Mouse (Mus musculus): ENCODE data around the gene Gm21663.
"Not testable (repeated sequence)": the region's sequence is repeated elsewhere in the genome, so short reads cannot be mapped to it uniquely, and the experiment has no call there.

Gm21663 gene

GRCm38 (mm10) chr5:25942281-25942680 lies at the start of gene Gm21663:
Gene Gm21663, minus strand, starts transcription at chr5:25942381.
- DNase-seq (ENCODE audit: low read depth): not testable (repeated sequence)

GRCm38 (mm10) chr5:25988550-25988949 lies 46.4 kb upstream of the Gm21663 start, which contains the start of gene Gm21698:
Gene Gm21698, minus strand, starts transcription at chr5:25988650.
- not testable (repeated sequence) for DNase-seq (ENCODE audit: low read depth)

DNA sequence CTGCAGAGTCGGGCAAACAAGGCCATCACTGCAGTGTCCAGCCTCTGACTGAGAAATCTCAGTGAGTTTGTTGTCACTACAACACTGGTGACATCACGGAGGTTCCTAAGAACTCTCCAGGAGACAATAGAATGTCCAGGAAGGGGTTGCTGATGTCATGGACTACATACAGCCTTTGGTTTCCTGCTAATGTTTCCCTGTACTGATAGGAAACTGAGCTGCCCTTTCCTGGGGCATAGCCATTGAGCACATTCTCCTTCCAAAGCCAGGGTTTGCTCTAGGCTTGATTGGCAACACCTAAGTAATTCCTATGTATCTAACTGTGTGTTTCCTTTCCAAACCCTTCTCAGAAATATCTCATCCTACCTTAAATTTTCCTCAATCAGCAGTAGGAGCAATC lies 30.4 kb upstream of the Gm21663 start, which contains the start of gene Gm21680:
Gm21680 (minus strand) TSS at position 101 of the 400 bp plus-strand sequence.
- not testable (repeated sequence) for DNase-seq (ENCODE audit: low read depth)

DNA sequence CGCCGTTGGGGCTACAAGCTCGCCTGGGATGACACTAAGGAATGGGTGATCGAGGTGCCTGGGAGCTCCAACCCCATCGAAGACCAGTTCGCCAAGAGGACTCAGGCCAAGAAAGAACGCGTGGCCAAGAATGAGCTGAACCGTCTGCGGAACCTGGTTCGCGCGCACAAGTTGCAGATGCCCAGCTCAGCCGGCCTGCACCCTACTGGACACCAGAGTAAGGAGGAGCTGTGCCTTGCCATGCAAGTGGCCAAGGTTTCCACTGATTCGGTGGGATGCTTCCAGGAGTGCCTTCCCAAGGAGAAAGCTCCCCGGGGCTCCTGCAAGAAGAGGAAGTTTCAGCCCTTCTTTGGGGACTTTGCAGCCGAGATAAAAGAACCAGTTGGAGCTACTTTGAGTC lies 14.9 kb upstream of the Gm21663 start:
- DNase-seq (ENCODE audit: low read depth): not testable (repeated sequence)

DNA sequence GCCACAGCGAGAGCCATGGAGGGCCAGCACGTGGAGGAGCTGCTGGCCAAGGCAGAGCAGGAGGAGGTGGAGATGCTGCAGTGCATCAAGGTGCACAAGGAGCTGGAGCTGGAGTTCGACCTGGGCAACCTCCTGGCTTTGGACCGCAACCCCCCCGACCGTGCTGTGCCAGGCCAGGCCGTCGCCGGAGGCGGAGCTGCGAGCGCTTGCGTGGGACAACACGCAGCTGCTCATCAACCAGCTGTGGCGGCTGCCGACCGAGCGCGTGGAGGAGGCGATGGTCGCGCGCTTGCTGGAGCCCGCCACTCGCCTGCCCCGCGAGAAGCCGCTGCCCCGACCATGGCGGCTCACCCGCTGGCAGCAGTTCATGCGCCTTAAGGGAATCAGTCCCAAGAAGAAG lies 14.4 kb upstream of the Gm21663 start:
- DNase-seq (ENCODE audit: low read depth): not testable (repeated sequence)

- not testable (repeated sequence) for DNase-seq (ENCODE audit: low read depth)
Measured at GRCm38 (mm10) chr5:25954317-25954716, 12.1 kb upstream of the Gm21663 start, which contains the start of gene Gm21671. Gene Gm21671, minus strand, starts transcription at chr5:25954417.

DNA sequence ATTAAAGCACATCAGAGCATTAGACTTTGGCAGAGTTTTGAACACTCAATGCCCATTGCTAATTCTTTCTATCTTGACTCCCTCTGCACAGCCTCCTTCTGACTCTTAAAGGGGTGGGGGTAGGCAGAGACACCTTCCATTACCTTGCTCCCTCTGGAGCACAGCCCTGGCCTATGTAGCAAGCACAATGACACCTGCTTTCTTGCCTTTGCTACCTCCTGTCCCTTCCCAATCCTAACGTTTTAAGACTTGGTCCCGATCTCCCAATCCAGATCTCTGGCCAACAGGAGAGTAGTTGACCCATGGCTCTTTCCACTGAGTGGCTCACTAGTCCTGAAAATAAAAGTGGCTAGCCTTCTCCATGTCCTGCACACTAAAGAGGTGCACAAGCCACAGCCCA lies 3.2 kb upstream of the Gm21663 start:
- DNase-seq (ENCODE audit: low read depth): not testable (repeated sequence)

- no peak for DNase-seq (ENCODE audit: low read depth)
Measured at GRCm38 (mm10) chr5:25891321-25891720, 50.9 kb downstream of the Gm21663 start.

DNA sequence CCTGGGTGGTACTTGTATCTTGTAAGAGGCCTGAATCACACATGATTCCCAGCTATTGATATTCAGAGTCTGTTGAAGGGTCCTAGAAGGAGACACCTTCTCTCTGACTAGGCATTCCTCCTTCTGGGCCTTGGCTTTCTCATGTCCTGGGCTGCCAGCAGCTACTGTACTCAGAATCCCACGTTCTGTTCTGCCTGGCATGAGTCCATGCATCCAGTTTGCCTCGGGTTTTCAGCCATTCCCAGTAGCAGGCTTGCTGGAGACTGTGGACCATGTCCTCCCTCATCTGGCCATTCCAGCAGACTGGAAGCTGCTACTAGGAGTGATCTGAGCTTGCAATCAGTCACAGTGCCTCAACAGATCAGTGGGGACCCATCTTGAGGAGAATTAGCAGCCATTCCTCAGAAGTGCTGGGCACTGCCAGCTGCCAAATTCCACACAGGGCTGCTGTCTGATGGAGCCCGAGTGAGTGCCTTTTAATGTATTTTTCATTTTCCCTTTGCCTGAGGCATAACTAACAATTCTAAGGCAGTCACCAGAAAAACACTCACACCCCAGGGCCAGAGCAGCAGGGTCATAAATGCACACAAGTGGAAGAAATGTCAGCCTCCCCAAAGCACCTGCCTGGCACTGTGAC lies 52.3 kb downstream of the Gm21663 start:
- DNase-seq (ENCODE audit: low read depth): no peak

DNA sequence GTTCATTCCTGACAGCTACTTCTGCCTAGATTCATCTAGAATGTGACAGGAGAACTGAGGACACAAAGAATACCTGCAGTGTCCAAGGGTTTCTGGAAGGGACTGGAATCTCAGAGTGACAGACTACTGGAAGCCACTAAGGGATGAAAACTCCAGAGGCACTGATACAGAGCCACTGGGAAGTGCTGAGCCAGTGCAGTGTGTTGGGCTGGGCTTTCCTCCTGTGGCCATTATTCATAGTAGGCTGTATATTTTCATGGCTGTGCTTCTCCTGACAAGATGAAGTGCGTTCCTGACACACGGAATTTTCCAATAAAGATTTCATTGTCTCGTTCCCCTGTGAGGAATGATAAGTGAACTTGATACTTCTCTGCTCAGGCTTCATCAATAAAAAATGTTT lies 55.5 kb downstream of the Gm21663 start:
- DNase-seq (ENCODE audit: low read depth): no peak
